Mouse (Mus musculus) adrenal gland, postnatal 36 days (tissue): ENCODE data around the gene Gm43302. TPM values are rescaled to one million over a fixed set of nuclear protein-coding genes. Genes with fewer than 3 reads are reported as not detected.
A peak's percentile ranks its signal among the peaks of the same experiment; 100 is the strongest.
"Not testable (repeated sequence)": the region's sequence is repeated elsewhere in the genome, so short reads cannot be mapped to it uniquely, and the experiment has no call there.

Source experiments
- DNase-seq, 2 experiments: peaks; one replicate each; pipeline ENCODE4 v3.0.0; 2021; ENCODE audit warnings: mixed read lengths in 1 of 2
- long read RNA-seq, 2 experiments: library from polyadenylated mRNA; stranded (forward); transcript quantifications; one replicate each; pipeline ENCODE4 v2.0.0; 2021; ENCODE audit warnings: borderline sequencing depth in 2 of 2
- total RNA-seq, 2 experiments: library from RNA; stranded (reverse); gene quantifications; 2 replicates each; pipeline ENCODE4 v1.2.3; 2021

Gene Gm43302
- total RNA-seq = not detected
- long read RNA-seq, experiment 1 = 0 reads
- long read RNA-seq, experiment 2 = 0 reads

- DNase-seq = peak; percentile 25 to 31
Observed at GRCm38 (mm10) chr5:105293226-105294165, at the start of gene Gm43302, which contains the start of gene Gbp6. Gene Gm43302 (minus strand): TSS chr5:105293695. Gene Gbp6 (minus strand): TSS chr5:105293698.

- no peak for DNase-seq
Observed at GRCm38 (mm10) chr5:105341281-105341680, 47.8 kb upstream of the Gm43302 start.

- DNase-seq = peak in 1 of 2 experiments; percentile 17
Observed at GRCm38 (mm10) chr5:105322543-105322942, 29.0 kb upstream of the Gm43302 start.

GRCm38 (mm10) chr5:105310941-105311340 lies 17.4 kb upstream of the Gm43302 start:
- no peak for DNase-seq

GRCm38 (mm10) chr5:105309148-105309547 lies 15.7 kb upstream of the Gm43302 start:
- DNase-seq = not testable (repeated sequence)

GRCm38 (mm10) chr5:105306946-105307345 lies 13.5 kb upstream of the Gm43302 start:
- not testable (repeated sequence) for DNase-seq

- DNase-seq = peak; percentile 48 to 67
Observed at GRCm38 (mm10) chr5:105306159-105306581, 12.7 kb upstream of the Gm43302 start.

GRCm38 (mm10) chr5:105305671-105306070 lies 12.2 kb upstream of the Gm43302 start:
- DNase-seq = peak in 1 of 2 experiments; percentile 5

GRCm38 (mm10) chr5:105301963-105302362 lies 8.5 kb upstream of the Gm43302 start:
- no peak for DNase-seq

- DNase-seq = no peak
Observed at GRCm38 (mm10) chr5:105301531-105301930, 8.0 kb upstream of the Gm43302 start.

GRCm38 (mm10) chr5:105295746-105296145 lies 2.3 kb upstream of the Gm43302 start:
- DNase-seq = no peak

- no peak for DNase-seq
Observed at GRCm38 (mm10) chr5:105292492-105292891, 1.0 kb downstream of the Gm43302 start.

- DNase-seq = not testable (repeated sequence)
Observed at GRCm38 (mm10) chr5:105290921-105291320, 2.6 kb downstream of the Gm43302 start.

GRCm38 (mm10) chr5:105260673-105261072 lies 32.8 kb downstream of the Gm43302 start:
- DNase-seq = not testable (repeated sequence)

GRCm38 (mm10) chr5:105252491-105252890 lies 41.0 kb downstream of the Gm43302 start:
- DNase-seq = no peak

GRCm38 (mm10) chr5:105244741-105245140 lies 48.8 kb downstream of the Gm43302 start:
- DNase-seq = not testable (repeated sequence)

GRCm38 (mm10) chr5:105240982-105241381 lies 52.5 kb downstream of the Gm43302 start:
- DNase-seq = not testable (repeated sequence)

GRCm38 (mm10) chr5:105239483-105240047 lies 53.9 kb downstream of the Gm43302 start, which contains the start of gene Gbp10:
Gene Gbp10 (minus strand): TSS chr5:105239533.
- DNase-seq = peak; percentile 1 to 25

- not testable (repeated sequence) for DNase-seq
Observed at GRCm38 (mm10) chr5:105238402-105238801, 55.1 kb downstream of the Gm43302 start.

GRCm38 (mm10) chr5:105236040-105236439 lies 57.5 kb downstream of the Gm43302 start:
- not testable (repeated sequence) for DNase-seq

- not testable (repeated sequence) for DNase-seq
Observed at GRCm38 (mm10) chr5:105208957-105209356, 84.5 kb downstream of the Gm43302 start.

GRCm38 (mm10) chr5:105200791-105201355 lies 92.6 kb downstream of the Gm43302 start:
- DNase-seq = not testable (repeated sequence)
